Mouse (Mus musculus) erythroblast, embryonic 14.5 days (primary cell): ENCODE data around the gene Vmn1r233. TPM values are rescaled to one million over a fixed set of nuclear protein-coding genes. Genes with fewer than 3 reads are reported as not detected.

Experiments used
- H3K27me3 ChIP-seq: 2 replicates; pipeline ENCODE4 v1.6.1; 2012; ENCODE audit warnings: inconsistent platforms; ENCODE audit not compliant: control insufficient read depth
- H3K36me3 ChIP-seq: 2 replicates; pipeline ENCODE4 v1.6.1; 2012; ENCODE audit warnings: mild to moderate bottlenecking, inconsistent platforms; ENCODE audit not compliant: control insufficient read depth
- H3K4me1 ChIP-seq: 2 replicates; pipeline ENCODE4 v1.6.1; 2012; ENCODE audit warnings: inconsistent platforms; ENCODE audit not compliant: control insufficient read depth
- H3K4me3 ChIP-seq: replicated peaks from 2 replicates; pipeline ENCODE3; 2012; ENCODE audit warnings: moderate library complexity, mild to moderate bottlenecking, inconsistent platforms
- H3K9me3 ChIP-seq: 2 replicates; pipeline ENCODE4 v1.6.1; 2012; ENCODE audit warnings: low read length, inconsistent platforms, mixed read lengths; ENCODE audit not compliant: control insufficient read depth
- GATA1 ChIP-seq: IDR thresholded peaks from 2 replicates; pipeline ENCODE4 v1.6.1; 2012; ENCODE audit warnings: low read length, inconsistent platforms, mixed read lengths
- TAL1 ChIP-seq: IDR thresholded peaks from 3 replicates; pipeline ENCODE4 v1.6.1; 2012; ENCODE audit warnings: low read length, inconsistent platforms, mixed read lengths
- polyA plus RNA-seq: library from polyadenylated mRNA; stranded (reverse); fragments of >175 nt; gene quantifications from 2 replicates; pipeline ENCODE4 v1.2.3, GENCODE M21; 2012

Gene Vmn1r233
- not detected in 2 replicates for polyA plus RNA-seq

DNA sequence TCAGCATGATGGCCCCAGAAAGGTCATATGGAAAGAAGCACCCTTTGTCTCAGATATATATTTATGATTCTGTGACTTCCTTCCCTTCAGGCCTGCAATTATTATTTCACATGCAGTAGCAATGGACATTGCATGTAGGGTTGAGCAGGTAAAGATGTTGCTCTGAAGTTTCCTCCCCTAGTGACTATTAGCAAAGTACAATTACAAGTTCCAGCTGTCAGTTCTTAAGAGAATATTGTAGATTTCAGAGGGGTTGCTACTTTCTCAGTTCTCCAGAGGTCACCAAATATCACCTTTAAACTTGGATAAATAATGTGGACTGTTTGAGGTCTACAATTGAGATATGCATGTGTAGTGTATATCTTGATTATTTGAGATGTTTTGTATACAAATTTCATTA lies at the start of gene Vmn1r233:
TSS of gene Vmn1r233 (minus strand) at position 101 of the 400 bp plus-strand sequence.
- H3K27me3 ChIP-seq: no peaks in the 10 kb centered on the region
- no peaks in the 10 kb centered on the region for H3K4me1 ChIP-seq
- no peak for TF ChIP-seq GATA1
- TF ChIP-seq TAL1: no peak
- H3K9me3 ChIP-seq: no peaks in the 10 kb centered on the region
- H3K36me3 ChIP-seq: no peaks in the 10 kb centered on the region
- no peak within 1 kb of the TSS for H3K4me3 ChIP-seq

DNA sequence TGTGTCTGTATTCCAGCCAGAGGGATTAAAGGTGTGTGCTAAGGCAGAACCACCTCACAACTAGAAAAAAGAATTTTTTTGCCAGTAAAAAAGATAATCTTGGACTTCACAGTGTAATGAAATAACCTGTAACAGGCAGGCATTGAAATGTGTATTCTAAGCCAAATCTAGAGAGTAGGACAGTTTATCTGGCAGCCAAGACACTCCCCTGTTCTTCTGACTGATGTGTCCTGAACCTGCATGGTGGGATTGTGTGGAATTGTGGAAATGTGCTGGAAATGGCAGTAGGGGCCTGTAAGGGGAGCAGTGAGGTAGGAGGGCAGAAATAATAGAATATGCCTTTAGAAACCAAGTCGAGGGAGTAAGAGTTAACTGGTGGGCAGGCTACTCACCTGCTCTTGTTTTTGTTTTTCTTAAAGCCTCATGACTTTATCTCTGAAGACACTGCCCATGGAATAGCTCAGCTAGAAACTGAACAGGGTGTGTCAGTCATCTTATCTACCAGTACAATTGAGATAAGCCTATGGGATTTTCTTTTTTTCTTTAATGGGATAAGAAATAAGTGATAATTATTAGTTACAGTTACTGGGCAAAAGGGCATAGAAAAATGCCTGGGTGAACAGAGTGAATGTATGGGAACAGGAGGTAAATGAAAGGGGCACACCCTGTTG lies 22.3 kb upstream of the Vmn1r233 start:
- TF ChIP-seq TAL1 (no peak), GATA1 (no peak)
- peaks cover 62% of the 10 kb centered on the region for H3K36me3 ChIP-seq
- H3K27me3 ChIP-seq: no peaks in the 10 kb centered on the region
- H3K4me3 ChIP-seq: no peak overlapping the region
- H3K9me3 ChIP-seq: no peaks in the 10 kb centered on the region
- peaks cover 34% of the 10 kb centered on the region for H3K4me1 ChIP-seq

DNA sequence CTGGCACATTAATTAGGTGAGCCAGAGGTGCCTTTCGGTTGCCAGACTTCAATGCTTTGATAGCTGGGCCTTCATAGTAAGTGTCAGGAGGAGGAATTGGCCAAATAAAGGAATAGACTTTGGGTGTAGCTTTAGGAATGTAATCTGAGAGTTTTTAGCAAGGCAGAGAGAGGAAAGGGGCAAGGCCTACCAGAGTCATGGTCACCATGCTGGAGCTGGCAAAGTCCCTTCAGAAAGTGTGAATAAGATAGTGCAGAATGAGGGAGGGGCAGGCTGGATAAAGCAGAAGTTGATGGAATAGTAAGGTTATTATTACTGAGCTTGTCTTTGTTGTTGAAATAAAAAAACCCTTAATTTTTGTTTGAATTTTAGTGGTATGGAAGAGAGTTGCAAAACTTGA lies 13.5 kb upstream of the Vmn1r233 start:
- Histone ChIP-seq H3K9me3 (no peaks in the 10 kb centered on the region), H3K36me3 (peaks cover 25% of the 10 kb centered on the region), H3K4me3 (peak overlapping the region; percentile 95), H3K4me1 (peaks cover 24% of the 10 kb centered on the region), H3K27me3 (no peaks in the 10 kb centered on the region)
- TF ChIP-seq GATA1: no peak
- TF ChIP-seq TAL1: no peak

DNA sequence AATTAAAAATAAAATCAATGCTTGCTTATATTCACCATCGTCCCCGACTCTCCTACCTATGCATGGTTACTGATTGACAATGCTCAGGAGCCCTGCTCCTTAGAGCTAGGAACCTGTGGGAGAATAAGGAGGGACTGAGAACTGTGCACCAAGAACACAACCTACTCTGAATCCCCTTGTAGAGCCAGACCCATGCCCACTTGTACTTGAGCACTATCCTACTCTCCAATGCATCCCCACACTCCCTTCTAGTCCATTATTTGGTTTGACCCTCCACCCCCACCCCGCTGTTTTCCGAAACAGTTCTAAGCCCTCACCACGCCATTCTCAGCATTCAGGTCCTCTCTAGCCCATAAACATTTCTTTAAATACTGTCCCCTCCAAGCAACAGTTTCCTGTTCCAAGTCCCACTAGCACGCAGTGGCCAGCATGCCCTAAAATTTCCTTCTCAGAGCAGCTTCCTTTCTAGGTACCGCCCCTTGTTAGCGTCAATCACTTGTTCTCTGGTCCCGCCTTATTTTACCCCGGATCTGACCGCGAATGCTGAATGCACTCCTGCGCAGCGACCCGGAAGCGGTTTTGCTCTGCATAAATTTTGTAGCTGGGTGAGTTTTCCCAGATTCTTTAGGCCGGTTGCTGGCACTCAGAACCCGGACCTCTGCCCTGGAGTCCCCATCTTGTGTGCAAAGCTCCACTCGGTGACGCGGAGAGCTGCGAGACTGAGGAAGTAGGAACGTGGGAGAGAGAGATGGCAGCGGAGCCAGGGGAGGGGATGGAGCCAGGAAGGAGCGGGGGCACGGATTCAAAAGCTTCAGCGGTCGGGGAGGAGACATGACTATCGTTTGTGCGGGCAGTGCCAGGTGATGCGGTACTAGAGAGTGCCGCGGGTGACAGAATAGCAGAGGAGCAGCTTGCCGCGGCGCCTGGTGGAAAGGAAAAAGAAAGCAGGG lies 12.4 kb upstream of the Vmn1r233 start, which contains the start of gene Zfp160:
TSS of gene Zfp160 (plus strand) at position 522 of the 950 bp plus-strand sequence.
- no peak for TF ChIP-seq TAL1
- TF ChIP-seq GATA1: no peak
- no peaks in the 10 kb centered on the region for H3K27me3 ChIP-seq
- no peaks in the 10 kb centered on the region for H3K9me3 ChIP-seq
- H3K36me3 ChIP-seq: peaks cover 25% of the 10 kb centered on the region
- peaks cover 23% of the 10 kb centered on the region for H3K4me1 ChIP-seq
- H3K4me3 ChIP-seq: peak within 1 kb of the TSS; percentile 95

DNA sequence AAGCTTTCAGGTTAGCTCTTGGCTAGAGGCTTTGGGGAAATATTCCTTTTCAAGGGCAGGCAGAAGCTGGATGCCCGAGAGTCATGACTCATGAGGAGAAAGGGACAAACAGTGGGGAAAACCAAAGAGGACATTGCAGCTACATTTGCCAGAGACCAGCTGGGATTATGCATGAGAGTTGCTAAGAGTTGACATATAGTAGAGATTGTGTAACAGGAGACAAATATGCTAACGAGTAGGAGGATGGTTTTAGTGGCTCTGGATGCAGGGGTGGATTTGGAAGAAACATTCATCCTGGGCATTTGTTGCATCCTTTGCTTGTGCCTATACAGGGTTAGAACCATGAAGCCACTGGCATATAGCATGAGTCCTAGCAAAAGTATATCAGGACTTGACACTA lies 2.5 kb downstream of the Vmn1r233 start:
- H3K9me3 ChIP-seq: no peaks in the 10 kb centered on the region
- no peaks in the 10 kb centered on the region for H3K4me1 ChIP-seq
- H3K4me3 ChIP-seq: no peak overlapping the region
- no peaks in the 10 kb centered on the region for H3K36me3 ChIP-seq
- TF ChIP-seq GATA1 (no peak), TAL1 (no peak)
- H3K27me3 ChIP-seq: no peaks in the 10 kb centered on the region

DNA sequence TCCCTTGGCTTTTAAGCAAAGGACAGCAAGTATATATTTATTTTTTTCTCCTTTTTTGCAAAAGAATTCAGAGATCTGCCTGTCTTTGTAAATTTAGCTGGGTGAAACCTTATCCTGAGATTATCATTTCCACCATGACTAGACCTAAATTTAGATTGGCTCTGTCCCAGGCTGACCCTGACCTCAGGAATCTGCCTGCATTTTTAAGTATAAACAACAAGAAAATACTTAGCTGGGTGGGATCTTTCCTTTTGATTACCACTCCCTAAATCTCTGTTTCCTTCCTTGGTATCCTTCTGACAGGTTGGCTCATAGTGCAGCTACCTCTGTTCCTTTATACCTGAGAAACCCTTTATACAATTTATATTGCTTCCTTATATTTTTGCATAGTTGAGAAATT lies 29.6 kb downstream of the Vmn1r233 start:
- Histone ChIP-seq H3K4me1 (no peaks in the 10 kb centered on the region), H3K27me3 (no peaks in the 10 kb centered on the region), H3K4me3 (no peak overlapping the region), H3K9me3 (no peaks in the 10 kb centered on the region), H3K36me3 (peaks cover 72% of the 10 kb centered on the region)
- TF ChIP-seq TAL1: no peak
- no peak for TF ChIP-seq GATA1

DNA sequence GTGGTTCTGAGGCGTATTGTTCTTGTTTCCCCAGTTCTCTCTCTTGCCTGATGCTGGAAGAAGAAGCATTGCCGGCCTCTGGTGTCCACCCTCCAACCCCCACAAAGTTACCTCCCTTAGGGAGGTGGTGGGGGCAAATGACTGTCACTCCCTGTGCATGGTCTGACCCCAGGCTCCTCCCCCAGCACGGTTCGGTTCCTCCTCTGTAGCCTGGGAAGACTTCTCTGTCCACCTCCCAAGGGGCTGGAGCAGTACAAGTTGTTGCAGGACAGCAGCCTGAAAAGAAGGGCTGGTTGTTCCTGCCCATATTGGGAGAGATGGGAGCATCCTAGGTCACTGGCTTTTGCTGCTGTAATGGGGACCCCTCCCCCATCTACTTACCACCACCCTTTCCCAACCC lies 30.8 kb downstream of the Vmn1r233 start:
- Histone ChIP-seq H3K27me3 (no peaks in the 10 kb centered on the region), H3K9me3 (no peaks in the 10 kb centered on the region), H3K4me1 (no peaks in the 10 kb centered on the region), H3K36me3 (peaks cover 84% of the 10 kb centered on the region), H3K4me3 (no peak overlapping the region)
- no peak for TF ChIP-seq GATA1

DNA sequence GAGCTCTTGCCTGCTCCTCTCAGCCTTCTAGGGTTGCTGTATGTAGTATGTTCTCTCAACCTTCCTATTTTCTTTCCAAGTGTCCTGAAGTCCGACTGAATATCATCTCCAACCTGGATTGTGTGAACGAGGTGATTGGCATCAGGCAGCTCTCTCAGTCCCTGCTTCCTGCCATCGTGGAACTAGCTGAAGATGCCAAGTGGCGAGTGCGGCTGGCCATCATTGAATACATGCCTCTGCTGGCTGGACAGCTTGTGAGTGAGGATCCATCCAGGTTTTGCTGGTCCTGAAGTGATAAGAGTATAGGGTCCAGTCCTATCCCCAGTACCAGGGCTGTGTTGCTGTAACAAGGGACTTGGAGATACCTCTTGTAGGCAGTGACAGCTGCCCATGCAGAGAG lies 35.9 kb downstream of the Vmn1r233 start:
- H3K9me3 ChIP-seq: no peaks in the 10 kb centered on the region
- peaks cover 100% of the 10 kb centered on the region for H3K36me3 ChIP-seq
- no peak for TF ChIP-seq TAL1
- TF ChIP-seq GATA1: no peak
- H3K4me3 ChIP-seq: no peak overlapping the region
- H3K27me3 ChIP-seq: no peaks in the 10 kb centered on the region
- H3K4me1 ChIP-seq: no peaks in the 10 kb centered on the region

DNA sequence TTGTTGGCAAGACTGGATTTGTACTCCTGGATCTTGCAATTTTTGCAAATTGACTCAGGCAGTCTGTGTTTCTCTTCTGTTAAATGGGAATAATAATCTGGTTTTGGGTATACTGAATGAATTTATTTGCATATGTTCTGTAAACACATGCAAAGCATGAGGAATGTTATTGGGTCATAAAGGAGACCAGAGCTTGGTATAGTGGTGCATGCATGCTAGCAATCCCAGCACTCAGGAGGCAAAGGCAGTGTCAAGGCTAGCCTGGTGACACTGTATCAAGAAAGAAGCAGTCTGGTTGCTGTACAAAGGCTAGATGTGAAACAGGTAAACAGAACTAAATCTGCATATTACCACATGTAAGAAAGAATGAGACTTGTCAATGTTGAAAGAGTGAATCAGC lies 49.6 kb downstream of the Vmn1r233 start:
- H3K36me3 ChIP-seq: peaks cover 24% of the 10 kb centered on the region
- TF ChIP-seq GATA1 (no peak), TAL1 (no peak)
- peak overlapping the region; percentile 95 for H3K4me3 ChIP-seq
- H3K4me1 ChIP-seq: peaks cover 36% of the 10 kb centered on the region
- no peaks in the 10 kb centered on the region for H3K27me3 ChIP-seq
- no peaks in the 10 kb centered on the region for H3K9me3 ChIP-seq
